Mouse (Mus musculus): ENCODE data around the gene F12. TPM values are rescaled to one million over a fixed set of nuclear protein-coding genes. Genes with fewer than 3 reads are reported as not detected.

Gene F12
- total RNA-seq, 2 experiments from 2014 or later: 0.13 TPM; not detected in 1

DNA sequence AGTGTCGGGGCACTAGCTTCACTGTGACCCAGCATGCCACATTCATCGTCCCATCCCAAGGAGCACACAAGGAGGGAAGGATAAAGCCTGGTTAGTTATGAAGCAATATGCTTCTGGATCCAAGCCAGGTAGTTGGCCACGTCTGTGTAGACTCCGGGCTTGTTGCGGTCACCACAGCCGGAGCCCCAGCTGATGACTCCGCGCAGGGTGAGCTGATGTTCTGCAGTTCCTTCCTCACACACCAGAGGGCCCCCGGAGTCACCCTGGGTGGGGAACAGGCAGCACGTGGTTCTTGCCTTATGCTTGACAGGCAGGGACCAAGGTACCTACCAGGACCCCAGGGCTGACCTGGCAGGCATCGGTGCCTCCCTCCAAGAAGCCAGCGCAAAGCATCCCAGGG lies 8.6 kb downstream of the F12 start:
- ATAC-seq (ENCODE audit: poor library complexity, severe bottlenecking): peak; percentile 75

GRCm38 (mm10) chr13:55414743-55415380 lies 11.7 kb downstream of the F12 start, which contains the start of gene Pfn3:
Gene Pfn3 (minus strand): TSS chr13:55415232.
- ATAC-seq (ENCODE audit: poor library complexity, severe bottlenecking): no peak

DNA sequence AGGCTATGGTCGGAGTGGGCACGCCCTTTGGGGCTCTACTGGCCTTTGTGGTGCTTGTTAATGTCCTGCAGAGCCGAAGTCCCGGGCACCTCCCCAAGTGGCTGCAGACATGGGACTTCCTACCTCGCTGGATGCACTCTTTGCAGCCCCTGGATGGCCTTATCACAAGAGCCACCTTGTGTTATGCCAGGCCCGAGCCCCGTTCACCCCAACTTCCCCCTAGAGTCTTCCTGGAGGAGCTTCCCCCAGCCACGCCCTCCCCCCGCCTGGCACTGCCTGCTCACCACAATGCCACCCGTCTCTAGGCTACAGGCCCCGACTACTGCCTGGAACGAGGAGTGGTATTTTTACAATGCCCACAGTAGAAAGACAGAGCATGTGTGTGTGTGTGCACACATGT lies 13.3 kb downstream of the F12 start:
- ATAC-seq (ENCODE audit: poor library complexity, severe bottlenecking): peak; percentile 77

DNA sequence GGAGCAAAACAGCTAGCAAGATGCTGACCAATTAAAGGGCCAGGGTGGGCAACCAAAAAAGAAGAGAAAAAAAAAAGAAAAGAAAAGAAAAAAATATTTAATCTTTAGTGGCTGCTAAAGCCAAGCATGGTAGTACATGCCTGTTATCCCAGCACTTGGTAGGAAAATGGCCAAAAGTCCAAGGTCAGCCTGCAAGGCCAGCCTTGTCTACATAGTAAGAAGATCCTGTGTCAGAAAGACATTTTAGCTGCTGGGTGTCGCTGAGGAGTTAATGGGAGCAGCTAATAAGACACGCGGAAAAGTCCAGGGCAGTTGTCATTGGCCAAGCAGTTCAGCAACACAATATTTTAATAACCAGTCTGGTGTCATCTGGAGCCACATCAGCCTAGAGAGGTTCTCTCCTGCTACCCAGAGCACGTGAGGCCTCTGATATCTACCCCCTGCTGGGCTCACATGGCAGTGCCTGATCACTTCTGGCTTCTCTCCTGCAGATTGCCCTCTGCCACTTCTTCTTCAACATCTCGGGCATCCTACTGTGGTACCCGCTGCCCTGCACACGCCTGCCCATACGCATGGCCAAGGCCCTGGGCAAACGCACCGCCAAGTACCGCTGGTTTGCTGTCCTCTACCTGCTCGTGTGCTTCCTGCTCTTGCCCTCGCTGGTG lies 13.8 kb downstream of the F12 start:
- peak; percentile 62 for ATAC-seq (ENCODE audit: poor library complexity, severe bottlenecking)

GRCm38 (mm10) chr13:55411826-55412225 lies 14.8 kb downstream of the F12 start:
- no peak for ATAC-seq (ENCODE audit: poor library complexity, severe bottlenecking)

- ATAC-seq (ENCODE audit: poor library complexity, severe bottlenecking): no peak
Measured at GRCm38 (mm10) chr13:55408546-55409120, 18.0 kb downstream of the F12 start.

- ATAC-seq (ENCODE audit: poor library complexity, severe bottlenecking): no peak
Measured at GRCm38 (mm10) chr13:55407341-55407740, 19.3 kb downstream of the F12 start.

DNA sequence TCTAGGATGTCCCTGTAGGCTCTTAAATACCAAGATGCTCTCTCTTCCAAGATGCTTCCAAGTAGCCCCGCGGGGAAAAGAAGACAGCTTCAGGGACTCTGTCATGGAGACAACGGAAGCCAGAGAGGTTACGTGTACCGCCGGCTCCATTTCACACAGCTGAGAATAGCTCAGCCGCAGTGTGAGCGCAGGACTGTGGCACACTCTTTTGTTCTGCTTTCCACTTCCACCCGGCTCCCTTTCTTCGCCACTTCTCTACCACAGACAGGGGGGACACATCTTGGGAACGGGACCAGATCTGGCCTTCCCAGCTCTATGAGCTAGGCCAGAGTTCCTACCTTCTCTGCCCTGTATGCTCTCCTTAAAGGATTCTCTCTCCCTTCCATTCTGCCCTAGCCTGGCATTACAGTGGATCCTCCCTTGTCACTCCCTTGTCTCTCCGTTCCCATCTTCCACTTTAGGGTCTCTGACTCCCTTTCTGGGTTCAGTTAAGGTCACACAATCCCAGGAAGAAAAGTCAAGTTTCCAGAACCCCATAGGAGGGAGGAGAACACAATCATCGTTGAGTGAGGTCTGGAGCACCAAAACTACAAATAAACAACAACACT lies 20.7 kb downstream of the F12 start:
- ATAC-seq (ENCODE audit: poor library complexity, severe bottlenecking): peak; percentile 76

GRCm38 (mm10) chr13:55404853-55405782 lies 21.5 kb downstream of the F12 start:
- ATAC-seq (ENCODE audit: poor library complexity, severe bottlenecking): peak; percentile 90

- peak; percentile 11; the same call in 1 of the 2 replicates for ATAC-seq (ENCODE audit: poor library complexity, severe bottlenecking)
Measured at GRCm38 (mm10) chr13:55403935-55404852, 22.4 kb downstream of the F12 start.

GRCm38 (mm10) chr13:55403266-55403665 lies 23.3 kb downstream of the F12 start:
- ATAC-seq (ENCODE audit: poor library complexity, severe bottlenecking): no peak

GRCm38 (mm10) chr13:55400039-55400346 lies 26.6 kb downstream of the F12 start:
- ATAC-seq (ENCODE audit: poor library complexity, severe bottlenecking): no peak

GRCm38 (mm10) chr13:55399300-55400038 lies 27.1 kb downstream of the F12 start:
- no peak for ATAC-seq (ENCODE audit: poor library complexity, severe bottlenecking)

DNA sequence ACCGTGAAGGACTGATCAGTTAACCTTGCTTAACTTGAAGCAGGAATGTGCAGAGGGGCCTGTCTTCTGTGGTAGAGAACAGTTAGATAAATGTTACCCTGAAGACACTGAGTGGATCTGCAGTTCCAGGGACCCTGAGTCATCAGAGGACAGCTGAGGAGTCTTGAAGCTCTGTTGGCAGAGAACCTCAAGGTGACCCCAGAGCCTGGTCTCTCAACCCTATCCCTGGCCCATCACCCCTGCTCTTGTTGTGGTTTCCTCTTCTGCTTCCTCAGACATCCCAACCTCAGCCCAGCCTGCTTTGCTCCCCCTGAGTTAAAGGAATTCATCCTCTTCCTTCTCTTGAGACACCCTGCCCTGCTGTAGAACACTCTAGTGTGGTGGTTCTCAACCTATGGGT lies 28.5 kb downstream of the F12 start, which contains the start of gene Slc34a1:
TSS of gene Slc34a1 (plus strand) at position 100 of the 400 bp plus-strand sequence.
- ATAC-seq (ENCODE audit: poor library complexity, severe bottlenecking): no peak

DNA sequence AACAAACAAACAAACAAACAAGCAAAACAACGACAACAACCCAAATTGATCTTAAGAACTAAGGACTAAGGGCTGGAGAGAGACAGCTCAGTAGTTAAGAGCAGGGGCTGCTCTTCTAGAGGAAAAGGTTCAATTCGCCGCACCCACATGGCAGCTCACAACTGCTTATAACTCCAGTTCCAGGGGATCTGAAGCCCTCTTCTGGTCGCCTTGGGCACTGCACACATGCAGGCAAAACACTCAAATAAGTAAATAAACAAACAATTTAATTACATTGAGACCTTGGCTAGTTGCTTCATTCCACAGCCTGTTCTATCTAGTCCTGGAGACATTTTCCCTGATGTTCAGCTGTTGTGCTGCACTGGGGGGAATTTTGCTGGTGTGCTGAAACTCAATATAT lies 33.7 kb downstream of the F12 start:
- 0 out of 2 replicates have a peak, but pooled peaks have one; percentile 35 for ATAC-seq (ENCODE audit: poor library complexity, severe bottlenecking)

- peak; percentile 49; the same call in 1 of the 2 replicates for ATAC-seq (ENCODE audit: poor library complexity, severe bottlenecking)
Measured at GRCm38 (mm10) chr13:55391626-55392029, 35.0 kb downstream of the F12 start.

GRCm38 (mm10) chr13:55390644-55391043 lies 35.9 kb downstream of the F12 start:
- ATAC-seq (ENCODE audit: poor library complexity, severe bottlenecking): no peak

DNA sequence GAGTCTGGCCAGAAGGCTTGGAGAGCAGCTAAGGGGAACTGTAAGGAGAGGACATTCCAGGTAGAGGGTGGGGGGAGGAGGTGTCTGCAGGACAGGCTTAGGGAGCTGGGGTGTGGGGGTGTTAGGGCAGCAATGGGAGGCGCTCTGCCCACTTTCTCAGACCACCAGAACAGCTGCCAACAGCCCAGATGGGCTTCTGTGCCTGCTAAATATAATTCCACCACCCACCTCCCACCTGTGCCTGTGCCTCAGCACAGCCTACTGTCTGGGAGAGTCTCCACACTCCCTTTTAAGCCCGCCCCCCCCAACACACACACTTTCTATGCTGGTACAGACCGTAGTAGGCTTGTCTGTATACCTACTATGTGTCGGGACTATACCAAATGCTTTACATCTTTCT lies 44.8 kb downstream of the F12 start:
- no peak for ATAC-seq (ENCODE audit: poor library complexity, severe bottlenecking)
